Mouse (Mus musculus): ENCODE measurements at regions not wholly inside any gene's neighbourhood (a gene's known extent, or its start where the extent isn't known, plus 50 kb on each side); places are given as distances from the start of the nearest gene placed in this dataset.

DNA sequence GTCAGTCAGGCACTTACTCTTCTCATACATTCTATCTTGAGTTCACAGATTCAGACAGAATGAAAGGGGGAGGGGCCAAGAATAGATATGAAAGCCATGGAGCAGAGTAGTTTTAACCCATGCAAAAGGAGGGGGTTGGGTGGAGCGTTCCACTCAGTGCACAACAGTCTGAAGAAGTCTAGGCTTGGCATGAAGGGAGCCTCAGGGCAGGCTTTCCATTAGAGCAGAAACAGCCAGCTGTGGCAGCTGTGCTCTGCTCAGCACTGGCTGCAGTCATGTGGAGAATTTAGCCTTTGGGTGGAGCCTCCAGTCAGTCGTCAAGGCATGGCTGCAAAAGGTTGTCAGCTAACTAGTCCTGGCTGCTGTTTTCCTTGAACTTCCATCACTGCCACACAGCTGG lies 201.3 kb upstream of the Slc35b3 start:
- DNase-seq (ENCODE audit: low spot score in 2 of 2) = no peak

DNA sequence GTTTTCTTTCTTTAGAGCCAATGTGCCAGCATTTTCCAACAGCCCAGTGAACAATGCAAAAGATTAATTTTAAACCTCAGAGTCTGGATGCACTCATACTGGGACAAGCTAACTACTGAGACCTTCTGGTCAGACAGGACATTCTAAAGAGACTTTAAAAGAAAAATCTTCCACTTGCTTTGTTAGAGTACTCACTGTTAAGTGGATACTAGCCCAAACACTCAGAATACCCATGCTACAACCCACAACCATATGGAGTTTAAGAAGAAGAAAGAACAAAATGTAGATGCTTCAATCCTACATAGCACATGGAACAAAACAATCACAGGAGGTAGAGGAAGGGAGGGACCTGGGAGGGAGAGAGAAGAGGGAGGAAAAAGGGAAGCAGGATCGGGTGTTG lies 167.3 kb upstream of the Slc35b3 start:
- DNase-seq (ENCODE audit: low spot score in 2 of 2) = no peak

DNA sequence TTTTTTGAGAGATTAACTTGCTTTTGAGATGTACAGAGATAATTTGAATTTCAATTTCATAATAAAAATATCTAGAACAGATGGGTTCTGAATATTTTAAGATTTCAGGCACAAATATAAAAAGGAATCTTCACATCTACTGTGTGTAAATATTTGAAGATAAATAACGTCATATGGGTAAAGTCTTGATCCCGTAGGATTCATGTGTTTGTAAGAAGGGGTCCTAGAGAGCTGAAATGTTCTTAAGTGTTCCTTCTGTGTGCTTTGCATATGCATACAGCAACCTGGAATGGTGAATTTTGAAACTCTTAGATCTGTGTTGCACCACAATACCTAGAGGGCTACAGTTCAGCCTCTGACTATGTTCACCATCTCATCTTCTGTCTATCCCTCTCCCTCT lies 131.4 kb upstream of the Slc35b3 start:
- DNase-seq (ENCODE audit: low spot score in 2 of 2) = no peak

DNA sequence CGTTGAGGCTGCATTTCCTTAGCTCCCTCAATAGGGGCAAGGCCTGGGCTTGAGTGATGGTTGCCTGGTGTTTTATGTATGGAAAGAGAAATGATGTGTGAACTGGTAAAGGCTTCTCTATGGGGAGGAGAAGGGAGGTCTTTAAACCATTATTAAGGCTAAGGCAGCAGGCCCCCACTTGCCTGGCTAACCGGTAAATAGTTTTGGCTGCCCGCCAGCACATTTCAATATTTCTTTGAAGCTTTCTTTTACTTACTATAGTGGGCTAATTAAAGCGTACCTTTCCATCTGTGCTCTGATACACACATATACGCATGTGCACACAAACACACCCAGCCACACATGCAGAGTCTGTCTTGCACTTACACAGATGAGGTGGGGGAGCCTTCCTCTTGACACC lies 123.9 kb upstream of the Slc35b3 start:
- no peak for DNase-seq (ENCODE audit: low spot score in 2 of 2)

DNA sequence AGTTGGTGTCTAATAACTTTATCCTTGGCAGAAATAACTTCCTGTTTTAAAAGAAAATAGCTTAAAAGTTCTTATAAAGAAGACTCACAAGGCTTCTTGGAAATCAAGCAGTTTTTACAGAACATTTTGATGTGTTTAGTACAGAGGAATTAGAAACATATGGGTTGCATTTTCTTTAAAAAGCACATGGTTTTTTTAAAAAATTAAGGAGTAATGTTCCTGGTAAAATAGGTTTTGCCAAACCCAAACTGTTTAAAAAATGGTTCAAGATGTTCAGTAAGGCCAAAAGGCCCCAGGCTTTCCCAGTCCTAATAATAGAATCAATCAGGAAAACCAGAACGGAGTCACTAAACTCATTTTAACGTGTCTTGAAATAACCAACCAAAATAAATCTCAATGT lies 113.5 kb upstream of the Slc35b3 start:
- no peak for DNase-seq (ENCODE audit: low spot score in 2 of 2)

DNA sequence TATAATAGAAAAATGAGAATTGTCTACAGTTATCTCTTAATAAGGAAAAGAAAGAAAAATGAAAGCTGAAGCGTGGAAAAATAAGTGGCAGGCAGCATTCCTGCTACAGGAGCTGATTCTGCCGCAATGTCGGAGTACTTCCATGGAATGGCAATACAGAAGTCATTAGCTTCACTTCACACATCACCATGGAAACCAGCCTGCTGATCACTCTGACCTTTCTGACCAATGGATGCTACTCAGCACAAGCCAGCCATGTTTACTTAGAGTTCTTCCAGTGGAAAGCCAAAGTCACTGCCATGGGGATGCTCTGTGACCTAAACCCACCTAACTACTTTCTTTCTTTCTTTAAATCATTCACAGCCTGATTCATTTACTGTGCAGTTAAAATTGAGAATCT lies 71.6 kb upstream of the Slc35b3 start:
- no peak for DNase-seq (ENCODE audit: low spot score in 2 of 2)

DNA sequence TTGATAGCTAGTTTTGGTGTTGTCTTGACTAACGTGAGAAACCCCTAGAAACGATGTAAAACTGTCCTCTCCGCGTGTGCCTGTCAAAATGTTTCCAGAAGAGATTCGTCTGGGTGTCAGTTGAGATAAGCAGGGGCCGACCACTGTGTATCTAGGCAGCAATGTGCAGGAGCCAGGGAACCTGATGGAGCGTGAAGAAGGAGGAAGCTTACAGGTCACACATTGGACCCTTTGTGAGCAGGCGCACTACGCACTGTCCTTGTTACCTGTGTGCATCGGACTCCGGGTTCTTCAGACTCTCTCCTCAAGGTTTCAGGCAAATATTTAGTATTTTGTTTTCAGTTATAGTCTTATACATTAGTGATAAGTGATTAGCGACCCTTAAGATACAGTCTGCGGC lies 59.5 kb upstream of the Slc35b3 start:
- DNase-seq (ENCODE audit: low spot score in 2 of 2) = no peak

DNA sequence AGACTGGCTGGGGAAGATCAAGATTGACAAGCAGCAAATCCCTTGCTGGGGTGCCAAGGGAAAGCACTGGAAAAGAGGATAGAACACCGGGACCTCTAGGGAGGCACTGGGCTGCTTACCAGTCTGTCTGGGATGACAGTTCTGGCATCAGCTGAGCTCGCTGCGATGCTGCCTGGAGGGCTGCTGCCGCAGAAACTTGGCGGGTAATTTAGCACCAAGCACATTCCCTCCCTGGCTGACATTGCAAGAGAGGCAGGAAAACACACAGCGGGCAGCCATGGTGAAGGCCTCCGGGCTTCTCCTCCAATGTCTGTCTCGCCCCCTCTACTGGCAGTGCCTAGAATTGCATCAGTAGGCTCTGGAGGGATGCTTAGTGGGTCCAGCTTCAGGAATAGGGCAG lies 51.0 kb upstream of the Slc35b3 start:
- peak; percentile 37 to 53 for DNase-seq (ENCODE audit: low spot score in 2 of 2)

Measured in gastrocnemius, adult 8-10 months (tissue).